Mouse (Mus musculus) midbrain, postnatal 0 days (tissue): ENCODE data around the gene Slc47a1. TPM values are rescaled to one million over a fixed set of nuclear protein-coding genes. Genes with fewer than 3 reads are reported as not detected.
A peak's percentile ranks its signal among the peaks of the same experiment; 100 is the strongest.

Experiments used
- ATAC-seq: fragments of 200-750 bp; cut with Nextera tagmentation; 2 replicates; pipeline ENCODE4 v1.8.0; 2017; ENCODE audit warnings: moderate number of reproducible peaks, mild to moderate bottlenecking, moderate TSS enrichment, moderate library complexity; ENCODE audit not compliant: low FRiP score
- DNase-seq: peaks from one replicate; pipeline ENCODE4 v3.0.0-alpha.2; 2015; ENCODE audit warnings: low spot score
- H3K27ac ChIP-seq: fragments of 300-500 bp; sonication (generic); 2 replicates; pipeline ENCODE4 v1.5.1; 2014; ENCODE audit warnings: low read depth, mild to moderate bottlenecking, low read length, mixed read lengths
- H3K27me3 ChIP-seq: fragments of 300-500 bp; sonication (generic); 2 replicates; pipeline ENCODE4 v1.6.1; 2014; ENCODE audit warnings: low read length, control low read depth, mixed read lengths; ENCODE audit not compliant: insufficient read depth
- H3K36me3 ChIP-seq: fragments of 300-500 bp; sonication (generic); 2 replicates; pipeline ENCODE4 v1.6.1; 2014; ENCODE audit warnings: low read length, control low read depth, mixed read lengths; ENCODE audit not compliant: insufficient read depth
- H3K4me1 ChIP-seq: fragments of 300-500 bp; sonication (generic); 2 replicates; pipeline ENCODE4 v1.6.1; 2014; ENCODE audit warnings: mild to moderate bottlenecking, control low read depth, antibody characterized with exemption, low read length, mixed read lengths; ENCODE audit not compliant: insufficient read depth
- H3K4me2 ChIP-seq: fragments of 300-500 bp; sonication (generic); 2 replicates; pipeline ENCODE4 v1.6.1; 2014; ENCODE audit warnings: low read depth, mild to moderate bottlenecking, low read length, mixed read lengths; ENCODE audit not compliant: poor library complexity, severe bottlenecking
- H3K4me3 ChIP-seq: fragments of 300-500 bp; sonication (generic); 2 replicates; pipeline ENCODE4 v1.5.1; 2014; ENCODE audit warnings: low read depth, mild to moderate bottlenecking, low read length, moderate library complexity
- H3K9ac ChIP-seq: fragments of 300-500 bp; sonication (generic); replicated peaks from 2 replicates; pipeline ENCODE4 v1.6.1; 2014; ENCODE audit warnings: mild to moderate bottlenecking, low read length, moderate library complexity, mixed read lengths; ENCODE audit not compliant: poor library complexity, severe bottlenecking
- H3K9me3 ChIP-seq: fragments of 300-500 bp; sonication (generic); 2 replicates; pipeline ENCODE4 v1.6.1; 2016; ENCODE audit warnings: low read length, control low read depth
- CTCF ChIP-seq: IDR thresholded peaks from 2 replicates; pipeline ENCODE4 v1.5.1; 2016; ENCODE audit warnings: antibody characterized with exemption, mild to moderate bottlenecking
- WGBS: fragments of 180-500 bp; shearing (Covaris S2); extraction: QIAGEN DNeasy Blood & Tissue Kit; methylation state at CpG from one replicate; pipeline ENCODE4 v1.1.7; 2014; 5-methylcytosine and 5-hydroxymethylcytosine counted together
- polyA plus RNA-seq: library from polyadenylated mRNA; unstranded; fragments of >200 nt; fragmentation: Nextera tagmentation; extraction: Ambion mirVana; gene quantifications from 2 replicates; pipeline ENCODE4 v1.2.1, GENCODE M21; 2015
- total RNA-seq: library from RNA; depleted of rRNA; stranded (reverse); fragments of >200 nt; gene quantifications from 2 replicates; pipeline ENCODE4 v1.2.3, GENCODE M21; 2014

The Slc47a1 gene
- total and polyA plus RNA-seq, 2 experiments from 2014 or later, result 2.7 to 4.9 TPM

GRCm38 (mm10) chr11:61413411-61413810, 35.3 kb upstream of the Slc47a1 start:
- Histone ChIP-seq H3K4me1 (0 out of 2 replicates have a peak, but pooled peaks cover 2% of the 10 kb centered on the region), H3K4me2 (no peak overlapping the region), H3K4me3 (no peak overlapping the region), H3K9me3 (no peaks in the 10 kb centered on the region), H3K9ac (no peak overlapping the region), H3K36me3 (no peaks in the 10 kb centered on the region), H3K27ac (no peak overlapping the region), H3K27me3 (no peaks in the 10 kb centered on the region)
- DNase-seq (no peak), ATAC-seq (no peak)
- 78% methylated on average over 5 of the region's 5 CpGs for WGBS
- TF ChIP-seq CTCF, result no peak

DNA sequence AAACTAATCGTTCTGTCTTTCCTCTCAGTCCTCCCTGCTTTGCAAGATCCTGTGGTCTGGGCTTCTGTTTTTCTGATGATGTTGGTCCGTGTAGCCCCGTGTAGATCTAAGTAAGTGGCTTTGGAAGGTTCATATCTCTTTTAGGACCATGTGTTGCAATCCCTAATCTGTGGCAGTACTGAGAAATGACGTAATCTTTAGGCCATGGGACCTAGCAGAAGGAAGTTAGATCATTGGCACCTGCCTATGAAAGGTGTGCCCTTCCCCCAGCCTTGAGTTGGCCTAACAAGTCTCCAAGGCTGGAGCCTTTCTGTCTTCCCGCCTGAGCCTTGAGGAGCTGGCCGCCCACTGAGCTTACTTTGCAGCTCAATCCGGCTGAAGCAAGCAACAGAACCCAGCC, 33.7 kb upstream of the Slc47a1 start:
- ATAC-seq (no peak), DNase-seq (no peak)
- H3K9me3 ChIP-seq, result no peaks in the 10 kb centered on the region
- H3K36me3 ChIP-seq, result no peaks in the 10 kb centered on the region
- no peak overlapping the region for H3K27ac ChIP-seq
- WGBS, result 53% methylated on average over 7 of the region's 7 CpGs
- H3K4me3 ChIP-seq, result no peak overlapping the region
- H3K9ac ChIP-seq, result no peak overlapping the region
- 0 out of 2 replicates have a peak, but pooled peaks cover 2% of the 10 kb centered on the region for H3K4me1 ChIP-seq
- no peaks in the 10 kb centered on the region for H3K27me3 ChIP-seq
- H3K4me2 ChIP-seq, result no peak overlapping the region
- TF ChIP-seq CTCF, result no peak

- no peak for TF ChIP-seq CTCF
- Histone ChIP-seq H3K27me3 (no peaks in the 10 kb centered on the region), H3K4me2 (no peak overlapping the region), H3K4me3 (no peak overlapping the region), H3K9me3 (no peaks in the 10 kb centered on the region), H3K4me1 (0 out of 2 replicates have a peak, but pooled peaks cover 2% of the 10 kb centered on the region), H3K27ac (no peak overlapping the region), H3K36me3 (no peaks in the 10 kb centered on the region), H3K9ac (no peak overlapping the region)
- ATAC-seq (no peak), DNase-seq (no peak)
- WGBS, result 87% methylated on average over 11 of the region's 11 CpGs
These were observed 33.1 kb upstream of the Slc47a1 start for GRCm38 (mm10) chr11:61411221-61411620.

DNA sequence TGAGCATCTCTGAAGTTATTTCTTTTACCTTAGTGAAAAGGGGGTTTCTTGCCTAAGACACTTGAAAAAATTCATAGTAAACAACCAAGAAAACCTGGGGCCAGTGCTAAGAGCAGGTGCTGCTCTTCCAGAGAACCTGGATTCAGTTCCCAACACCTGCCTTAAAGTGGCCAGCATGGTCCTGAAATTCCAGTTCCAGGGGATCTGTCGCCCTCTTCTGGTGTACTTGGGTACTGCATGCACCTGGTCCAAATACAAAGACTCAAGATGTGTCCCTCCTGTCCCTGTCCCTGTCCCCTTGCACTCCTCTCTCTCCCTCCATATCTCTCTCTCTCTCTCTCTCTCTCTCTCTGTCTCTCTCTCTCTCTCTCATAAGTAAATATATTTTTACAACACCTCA, 32.0 kb upstream of the Slc47a1 start:
- no peaks in the 10 kb centered on the region for H3K27me3 ChIP-seq
- H3K4me3 ChIP-seq, result no peak overlapping the region
- ATAC-seq, result no peak
- DNase-seq, result peak; percentile 79
- 0% methylated on average over 1 of the region's 1 CpGs for WGBS
- H3K36me3 ChIP-seq, result no peaks in the 10 kb centered on the region
- TF ChIP-seq CTCF, result peak; percentile 98
- H3K4me2 ChIP-seq, result no peak overlapping the region
- H3K4me1 ChIP-seq, result 0 out of 2 replicates have a peak, but pooled peaks cover 2% of the 10 kb centered on the region
- H3K27ac ChIP-seq, result no peak overlapping the region
- no peaks in the 10 kb centered on the region for H3K9me3 ChIP-seq
- no peak overlapping the region for H3K9ac ChIP-seq

GRCm38 (mm10) chr11:61409051-61409450, 30.9 kb upstream of the Slc47a1 start:
- WGBS, result 16% methylated on average over 3 of the region's 3 CpGs
- Histone ChIP-seq H3K27me3 (no peaks in the 10 kb centered on the region), H3K4me2 (peak overlapping the region; percentile 44), H3K27ac (peak overlapping the region; percentile 97; the same call in 1 of the 2 replicates), H3K9ac (peak overlapping the region; percentile 95; the same call in 1 of the 2 replicates), H3K9me3 (no peaks in the 10 kb centered on the region), H3K4me3 (peak overlapping the region; percentile 55), H3K36me3 (no peaks in the 10 kb centered on the region), H3K4me1 (0 out of 2 replicates have a peak, but pooled peaks cover 2% of the 10 kb centered on the region)
- TF ChIP-seq CTCF, result peak; percentile 61
- ATAC-seq, result no peak
- peak; percentile 60 for DNase-seq

DNA sequence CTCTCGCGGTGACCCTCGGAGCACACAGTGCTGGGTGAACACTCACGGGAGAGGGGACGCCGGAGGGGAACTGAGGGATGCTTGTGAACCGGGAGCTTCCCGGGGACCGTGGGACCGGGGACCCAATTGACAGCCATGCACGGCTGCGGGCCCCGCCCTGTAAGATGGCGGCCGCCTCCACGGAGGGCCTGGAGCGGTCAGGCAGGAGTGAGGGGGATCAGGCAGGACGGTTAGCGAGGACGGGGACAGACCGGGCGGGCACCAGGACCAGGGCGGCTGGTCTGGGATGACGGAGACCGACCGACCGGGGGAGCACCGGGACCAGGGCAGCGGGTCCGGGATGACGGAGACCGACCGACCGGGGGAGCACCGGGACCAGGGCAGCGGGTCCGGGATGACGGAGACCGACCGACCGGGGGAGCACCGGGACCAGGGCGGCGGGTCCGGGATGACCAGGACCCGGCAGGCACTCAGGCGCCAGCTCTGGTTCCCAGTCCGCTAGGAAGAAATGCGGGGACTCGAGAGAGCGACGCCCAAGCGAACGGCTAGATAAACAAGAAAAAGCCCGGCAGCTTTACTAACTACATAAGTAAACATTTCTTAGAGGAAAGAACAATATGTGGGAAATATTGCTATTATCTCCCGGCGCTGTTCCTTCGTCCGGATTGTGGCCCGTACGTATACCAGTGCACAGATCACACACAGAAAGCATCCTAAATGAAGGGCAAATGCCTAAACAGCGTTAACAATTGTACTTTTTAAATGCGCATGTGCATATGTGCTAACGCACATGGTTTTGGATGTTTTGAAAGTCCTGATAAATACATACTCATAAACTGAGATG, 30.3 kb upstream of the Slc47a1 start:
- Histone ChIP-seq H3K4me1 (0 out of 2 replicates have a peak, but pooled peaks cover 2% of the 10 kb centered on the region), H3K4me2 (peak overlapping the region; percentile 44), H3K9ac (peak overlapping the region; percentile 95), H3K9me3 (no peaks in the 10 kb centered on the region), H3K27ac (peak overlapping the region; percentile 97), H3K36me3 (no peaks in the 10 kb centered on the region), H3K4me3 (peak overlapping the region; percentile 55), H3K27me3 (no peaks in the 10 kb centered on the region)
- ATAC-seq (peak; percentile 93), DNase-seq (peak; percentile 78)
- TF ChIP-seq CTCF, result no peak
- under 1% methylated on average over 64 of the region's 64 CpGs for WGBS
